Mouse (Mus musculus): ENCODE results near the gene Magi3. TPM values are rescaled to one million over a fixed set of nuclear protein-coding genes. Genes with fewer than 3 reads are reported as not detected.

Magi3 gene
- polyA plus RNA-seq, 1 experiment from 2014 or later = 1.5 TPM

DNA sequence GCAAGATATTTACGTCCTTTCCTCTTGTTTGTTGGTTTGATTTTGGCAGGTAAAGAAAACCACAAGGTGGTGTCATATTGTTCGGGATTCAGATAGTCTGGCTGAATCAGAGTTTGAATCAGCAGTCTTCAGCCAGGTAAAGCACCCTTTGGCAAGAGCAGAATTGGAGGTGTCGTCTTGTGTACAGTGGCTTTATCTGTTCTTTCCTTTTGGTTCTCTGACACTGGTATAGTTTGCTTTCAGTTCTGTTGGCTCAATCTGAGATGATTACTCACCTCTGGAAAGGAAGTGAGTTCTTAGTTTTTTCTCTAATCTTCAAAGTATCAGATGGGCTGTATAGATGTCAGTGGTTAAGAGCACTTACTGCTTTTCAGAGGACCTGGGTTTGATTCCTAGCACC is 228.9 kb downstream of the Magi3 start:
- Histone ChIP-seq H3K27ac (ENCODE audit: low read length) (no peak overlapping the region), H3K4me2 (ENCODE audit: low read depth, low read length) (no peak overlapping the region), H3K9ac (ENCODE audit: low read depth, low read length) (no peak overlapping the region), H3K4me3 (ENCODE audit: low read depth, low read length) (no peak overlapping the region), H3K9me3 (replicated peaks; ENCODE audit: control insufficient read depth, low read length) (no peaks in the 10 kb centered on the region), H3K27me3 (ENCODE audit: control insufficient read depth, insufficient read depth, low read depth, low read length) (no peaks in the 10 kb centered on the region), H3K36me3 (ENCODE audit: control insufficient read depth, insufficient read depth) (no peaks in the 10 kb centered on the region), H3K4me1 (ENCODE audit: control insufficient read depth, low read depth, low read length) (no peaks in the 10 kb centered on the region)
- no peak for ATAC-seq (ENCODE audit: low read depth)
- 77% methylated on average over 3 of the region's 3 CpGs for WGBS (ENCODE audit: insufficient replicate concordance)

DNA sequence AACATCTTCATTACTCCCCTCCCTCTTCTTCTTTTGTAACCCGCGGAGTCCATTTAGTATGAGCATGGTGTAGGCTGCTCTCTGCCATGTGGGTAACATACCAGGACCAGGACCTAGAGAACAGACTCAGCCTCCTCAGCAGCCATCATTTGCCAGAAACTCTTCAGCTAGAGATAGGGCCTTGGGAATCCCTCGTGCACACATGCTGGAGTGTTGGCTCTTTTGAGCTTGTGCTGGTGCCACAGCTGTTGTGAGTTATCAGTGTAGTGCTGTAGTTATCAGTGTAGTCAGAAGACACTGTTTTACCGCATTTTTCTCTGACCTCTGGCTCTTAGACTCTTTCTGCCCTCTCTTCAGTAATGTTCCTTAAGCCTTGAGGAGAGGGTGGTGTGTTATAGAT is 230.8 kb downstream of the Magi3 start:
- no peaks in the 10 kb centered on the region for H3K27me3 ChIP-seq (ENCODE audit: control insufficient read depth, insufficient read depth, low read depth, low read length)
- H3K4me1 ChIP-seq (ENCODE audit: control insufficient read depth, low read depth, low read length) = no peaks in the 10 kb centered on the region
- no peaks in the 10 kb centered on the region for H3K36me3 ChIP-seq (ENCODE audit: control insufficient read depth, insufficient read depth)
- no peak overlapping the region for H3K4me3 ChIP-seq (ENCODE audit: low read depth, low read length)
- H3K27ac ChIP-seq (ENCODE audit: low read length) = no peak overlapping the region
- H3K9ac ChIP-seq (ENCODE audit: low read depth, low read length) = no peak overlapping the region
- 58% methylated on average over 4 of the region's 4 CpGs for WGBS (ENCODE audit: insufficient replicate concordance)
- no peak for ATAC-seq (ENCODE audit: low read depth)
- no peak overlapping the region for H3K4me2 ChIP-seq (ENCODE audit: low read depth, low read length)
- H3K9me3 ChIP-seq (replicated peaks; ENCODE audit: control insufficient read depth, low read length) = no peaks in the 10 kb centered on the region

DNA sequence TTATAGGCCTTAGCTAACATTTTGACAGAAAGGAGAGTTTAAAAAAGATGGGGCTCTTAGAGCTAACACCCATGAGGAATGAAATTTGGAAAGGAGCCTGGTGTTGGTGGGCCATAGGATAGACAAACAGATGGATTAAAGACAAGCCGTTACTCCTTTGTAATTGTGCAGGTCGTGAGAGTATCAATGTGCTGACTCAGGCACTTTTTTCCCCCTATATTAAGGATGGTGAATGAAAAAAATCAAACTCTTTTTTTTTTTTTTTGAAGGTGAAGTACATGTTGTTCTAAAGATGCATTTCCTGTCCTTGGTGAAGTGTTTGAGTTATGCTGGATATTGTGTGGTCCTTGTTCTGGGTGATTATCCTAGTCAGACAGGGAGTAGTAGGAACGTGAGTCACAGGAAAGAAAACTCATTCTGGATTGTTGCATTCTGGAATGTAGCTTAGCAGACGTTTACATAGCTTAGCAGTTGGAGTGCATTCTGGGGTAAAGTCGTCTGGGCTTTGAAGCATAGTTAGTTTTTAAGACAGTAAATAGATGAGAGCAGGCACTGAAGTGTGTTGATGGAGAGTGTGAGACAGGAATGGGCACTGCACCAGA is 232.2 kb downstream of the Magi3 start:
- Histone ChIP-seq H3K4me3 (ENCODE audit: low read depth, low read length) (no peak overlapping the region), H3K9ac (ENCODE audit: low read depth, low read length) (no peak overlapping the region), H3K9me3 (replicated peaks; ENCODE audit: control insufficient read depth, low read length) (no peaks in the 10 kb centered on the region), H3K36me3 (ENCODE audit: control insufficient read depth, insufficient read depth) (no peaks in the 10 kb centered on the region), H3K27me3 (ENCODE audit: control insufficient read depth, insufficient read depth, low read depth, low read length) (no peaks in the 10 kb centered on the region), H3K4me2 (ENCODE audit: low read depth, low read length) (no peak overlapping the region), H3K4me1 (ENCODE audit: control insufficient read depth, low read depth, low read length) (no peaks in the 10 kb centered on the region), H3K27ac (ENCODE audit: low read length) (no peak overlapping the region)
- no peak for ATAC-seq (ENCODE audit: low read depth)
- 62% methylated on average over 5 of the region's 5 CpGs for WGBS (ENCODE audit: insufficient replicate concordance)

DNA sequence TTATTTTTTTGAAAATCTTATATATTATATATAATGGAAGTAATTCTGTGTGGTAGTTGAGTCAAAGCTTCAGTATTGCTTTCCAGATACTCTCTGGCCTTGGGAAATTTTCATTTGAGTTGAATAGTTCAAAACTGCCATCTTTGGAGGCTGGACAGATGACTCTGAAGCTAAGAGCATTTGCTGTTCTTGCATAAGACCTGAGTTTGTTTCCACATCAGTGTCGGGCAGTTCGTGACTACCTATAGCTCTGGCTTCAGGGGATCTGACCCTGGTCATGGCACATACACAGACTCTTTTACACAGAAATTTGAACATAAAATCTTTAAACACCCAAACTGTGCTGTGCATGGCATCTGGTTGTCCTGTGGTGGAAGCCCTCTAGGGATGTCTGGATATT is 235.0 kb downstream of the Magi3 start:
- Histone ChIP-seq H3K4me3 (ENCODE audit: low read depth, low read length) (no peak overlapping the region), H3K4me2 (ENCODE audit: low read depth, low read length) (no peak overlapping the region), H3K9ac (ENCODE audit: low read depth, low read length) (no peak overlapping the region), H3K27me3 (ENCODE audit: control insufficient read depth, insufficient read depth, low read depth, low read length) (no peaks in the 10 kb centered on the region), H3K4me1 (ENCODE audit: control insufficient read depth, low read depth, low read length) (no peaks in the 10 kb centered on the region), H3K27ac (ENCODE audit: low read length) (no peak overlapping the region), H3K36me3 (ENCODE audit: control insufficient read depth, insufficient read depth) (no peaks in the 10 kb centered on the region), H3K9me3 (replicated peaks; ENCODE audit: control insufficient read depth, low read length) (no peaks in the 10 kb centered on the region)
- ATAC-seq (ENCODE audit: low read depth) = no peak
- 71% methylated on average over 2 of the region's 2 CpGs for WGBS (ENCODE audit: insufficient replicate concordance)

DNA sequence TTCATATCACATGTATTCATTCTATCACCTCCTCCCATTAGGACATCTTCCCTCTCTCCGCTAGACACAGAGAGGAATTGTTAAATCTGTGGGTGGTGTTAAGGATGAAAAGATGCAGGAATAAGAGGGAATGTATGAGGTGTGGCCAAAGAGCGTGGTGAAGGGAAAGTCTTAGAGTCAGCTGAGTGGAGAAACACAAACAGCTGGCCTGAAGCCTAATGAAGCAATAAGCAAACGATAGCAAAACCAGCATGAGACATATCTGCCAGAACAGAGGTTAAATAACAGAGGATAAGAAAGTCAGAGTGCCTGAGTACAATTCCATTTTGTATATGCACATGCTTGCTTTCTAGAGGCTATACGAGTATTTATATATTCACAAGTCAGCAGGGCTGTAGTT is 235.6 kb downstream of the Magi3 start:
- Histone ChIP-seq H3K4me3 (ENCODE audit: low read depth, low read length) (no peak overlapping the region), H3K4me1 (ENCODE audit: control insufficient read depth, low read depth, low read length) (no peaks in the 10 kb centered on the region), H3K27me3 (ENCODE audit: control insufficient read depth, insufficient read depth, low read depth, low read length) (no peaks in the 10 kb centered on the region), H3K36me3 (ENCODE audit: control insufficient read depth, insufficient read depth) (no peaks in the 10 kb centered on the region), H3K4me2 (ENCODE audit: low read depth, low read length) (no peak overlapping the region), H3K9ac (ENCODE audit: low read depth, low read length) (no peak overlapping the region), H3K9me3 (replicated peaks; ENCODE audit: control insufficient read depth, low read length) (no peaks in the 10 kb centered on the region), H3K27ac (ENCODE audit: low read length) (no peak overlapping the region)
- 73% methylated on average over 4 of the region's 4 CpGs for WGBS (ENCODE audit: insufficient replicate concordance)
- ATAC-seq (ENCODE audit: low read depth) = no peak

DNA sequence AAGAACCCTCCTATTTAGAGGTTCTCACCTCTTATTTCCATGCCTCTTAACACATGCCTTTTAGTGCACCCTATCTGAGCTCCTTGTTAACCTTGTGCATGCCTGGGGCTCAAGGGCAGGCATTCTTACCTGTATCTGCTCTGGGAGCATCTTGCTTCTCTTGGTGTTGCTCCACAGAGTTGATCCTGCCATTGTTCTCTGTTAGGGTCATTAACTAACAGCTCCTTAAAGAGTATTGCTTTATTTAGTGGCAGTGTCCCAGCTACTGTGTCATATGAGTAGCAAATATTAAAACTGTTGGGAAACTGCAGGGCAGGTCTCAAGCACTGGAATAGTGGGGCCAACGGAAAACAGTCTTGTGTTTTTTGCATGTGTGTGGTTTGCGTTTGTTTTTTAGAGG is 249.0 kb downstream of the Magi3 start:
- Histone ChIP-seq H3K4me2 (ENCODE audit: low read depth, low read length) (no peak overlapping the region), H3K9ac (ENCODE audit: low read depth, low read length) (no peak overlapping the region), H3K27me3 (ENCODE audit: control insufficient read depth, insufficient read depth, low read depth, low read length) (no peaks in the 10 kb centered on the region), H3K27ac (ENCODE audit: low read length) (no peak overlapping the region), H3K4me3 (ENCODE audit: low read depth, low read length) (no peak overlapping the region), H3K4me1 (ENCODE audit: control insufficient read depth, low read depth, low read length) (peaks cover 13% of the 10 kb centered on the region), H3K36me3 (ENCODE audit: control insufficient read depth, insufficient read depth) (no peaks in the 10 kb centered on the region), H3K9me3 (replicated peaks; ENCODE audit: control insufficient read depth, low read length) (no peaks in the 10 kb centered on the region)
- ATAC-seq (ENCODE audit: low read depth) = no peak
- WGBS (ENCODE audit: insufficient replicate concordance) = 88% methylated on average over 2 of the region's 2 CpGs

DNA sequence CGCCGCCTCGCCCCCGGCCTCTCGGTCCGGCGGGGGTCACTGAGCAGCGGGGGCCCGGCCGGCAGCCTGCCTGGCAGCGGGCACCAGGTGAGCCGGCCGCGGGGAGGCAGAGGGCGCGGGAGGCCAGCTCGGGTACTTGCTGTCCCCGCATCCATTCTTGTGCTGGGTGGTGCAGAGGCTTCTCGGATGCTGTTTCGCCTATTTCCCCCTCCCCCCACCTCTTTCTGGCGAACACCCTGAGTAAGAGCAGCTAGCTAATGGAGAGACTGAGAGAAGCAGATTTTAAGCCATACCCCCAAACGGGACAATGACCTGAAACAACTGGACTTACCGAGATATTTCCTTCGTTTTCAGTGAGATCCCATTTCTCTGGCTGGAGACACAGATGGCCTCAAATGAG is 251.5 kb downstream of the Magi3 start:
- H3K36me3 ChIP-seq (ENCODE audit: control insufficient read depth, insufficient read depth) = no peaks in the 10 kb centered on the region
- H3K4me1 ChIP-seq (ENCODE audit: control insufficient read depth, low read depth, low read length) = peaks cover 13% of the 10 kb centered on the region
- H3K27ac ChIP-seq (ENCODE audit: low read length) = peak overlapping the region; percentile 83
- peak overlapping the region; percentile 89 for H3K4me3 ChIP-seq (ENCODE audit: low read depth, low read length)
- H3K27me3 ChIP-seq (ENCODE audit: control insufficient read depth, insufficient read depth, low read depth, low read length) = no peaks in the 10 kb centered on the region
- peak overlapping the region; percentile 81 for H3K4me2 ChIP-seq (ENCODE audit: low read depth, low read length)
- H3K9me3 ChIP-seq (replicated peaks; ENCODE audit: control insufficient read depth, low read length) = no peaks in the 10 kb centered on the region
- H3K9ac ChIP-seq (ENCODE audit: low read depth, low read length) = peak overlapping the region; percentile 81
- no peak for ATAC-seq (ENCODE audit: low read depth)
- under 1% methylated on average over 22 of the region's 24 CpGs for WGBS (ENCODE audit: insufficient replicate concordance)

DNA sequence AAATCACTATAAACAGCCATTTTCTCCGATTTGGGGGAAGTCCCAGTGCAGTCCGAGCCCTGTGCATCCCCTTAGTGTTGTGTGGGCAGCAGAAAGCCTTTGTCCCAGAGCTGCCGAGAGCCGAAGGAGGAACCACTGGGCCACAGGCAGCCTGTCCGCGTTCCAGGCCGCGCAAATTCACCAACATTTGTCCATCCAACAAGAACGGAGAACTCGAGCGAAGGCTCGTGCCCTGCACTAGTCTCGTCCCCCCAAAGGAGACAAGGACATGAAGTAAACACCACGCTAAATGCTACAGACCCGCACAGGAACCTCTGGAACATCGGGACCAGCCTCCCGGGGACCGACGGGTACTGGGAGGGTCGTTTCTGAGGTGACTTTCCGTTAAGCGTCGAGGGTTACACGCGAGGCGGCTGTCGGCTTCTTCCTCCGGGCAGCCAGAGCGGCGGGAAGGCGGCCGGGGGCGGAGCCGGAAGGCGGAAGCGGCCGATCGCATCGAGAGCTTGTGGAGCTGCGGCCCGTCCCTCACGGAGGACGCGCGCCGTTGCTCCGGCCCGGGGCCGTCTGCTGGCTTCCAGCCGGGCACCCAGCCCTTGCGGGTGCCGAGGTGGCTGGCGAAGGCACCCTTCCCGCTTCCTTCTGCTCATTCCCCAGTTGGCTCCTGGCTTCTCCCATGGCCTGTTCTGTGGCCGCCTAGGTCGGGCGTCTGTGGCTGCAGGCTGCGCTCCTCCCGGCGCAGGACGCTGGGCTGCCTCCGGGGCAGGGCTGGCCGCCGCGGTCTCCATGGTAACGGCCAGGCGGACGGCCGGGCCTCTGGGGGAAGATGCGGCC is 252.1 kb downstream of the Magi3 start, which contains the start of gene Phtf1:
Gene Phtf1 (plus strand): TSS at position 250 of the 831 bp plus-strand sequence.
- WGBS (ENCODE audit: insufficient replicate concordance) = under 1% methylated on average over 68 of the region's 70 CpGs

DNA sequence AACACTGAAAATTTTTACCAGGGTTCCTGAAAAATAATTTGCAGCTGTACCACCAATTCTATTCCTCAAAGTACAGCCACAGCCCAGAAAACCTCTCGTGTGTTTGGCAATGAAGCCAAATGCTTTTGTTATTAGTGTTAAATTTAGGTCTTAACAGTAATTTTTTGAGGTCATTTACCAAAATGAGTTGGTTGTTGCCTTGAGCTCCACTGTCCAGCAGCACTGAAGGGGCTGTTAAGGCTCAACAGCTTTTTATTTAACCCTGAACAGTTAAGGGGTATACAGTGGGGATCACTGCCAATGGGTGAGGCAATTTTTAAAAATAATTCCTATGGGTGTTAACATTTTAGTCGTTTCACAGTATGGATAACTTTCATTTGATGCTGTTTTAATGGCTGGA is 252.9 kb downstream of the Magi3 start:
- ATAC-seq (ENCODE audit: low read depth) = no peak
- H3K27me3 ChIP-seq (ENCODE audit: control insufficient read depth, insufficient read depth, low read depth, low read length) = no peaks in the 10 kb centered on the region
- H3K4me3 ChIP-seq (ENCODE audit: low read depth, low read length) = peak overlapping the region; percentile 89
- H3K9ac ChIP-seq (ENCODE audit: low read depth, low read length) = peak overlapping the region; percentile 81
- H3K4me1 ChIP-seq (ENCODE audit: control insufficient read depth, low read depth, low read length) = peaks cover 13% of the 10 kb centered on the region
- H3K27ac ChIP-seq (ENCODE audit: low read length) = no peak overlapping the region; the same call in 1 of the 2 replicates
- no peaks in the 10 kb centered on the region for H3K9me3 ChIP-seq (replicated peaks; ENCODE audit: control insufficient read depth, low read length)
- WGBS (ENCODE audit: insufficient replicate concordance) = 22% methylated on average over 2 of the region's 2 CpGs
- H3K4me2 ChIP-seq (ENCODE audit: low read depth, low read length) = peak overlapping the region; percentile 81
- peaks cover 2% of the 10 kb centered on the region; the same call in 1 of the 2 replicates for H3K36me3 ChIP-seq (ENCODE audit: control insufficient read depth, insufficient read depth)

More for the DNA sequence above, 252.1 kb downstream of the Magi3 start, which contains the start of gene Phtf1:
- Histone ChIP-seq H3K9me3 (replicated peaks; ENCODE audit: control insufficient read depth, low read length) (no peaks in the 10 kb centered on the region), H3K4me1 (ENCODE audit: control insufficient read depth, low read depth, low read length) (peaks cover 13% of the 10 kb centered on the region), H3K4me3 (ENCODE audit: low read depth, low read length) (peak within 1 kb of the TSS; percentile 89), H3K9ac (ENCODE audit: low read depth, low read length) (peak within 1 kb of the TSS; percentile 81), H3K27me3 (ENCODE audit: control insufficient read depth, insufficient read depth, low read depth, low read length) (no peaks in the 10 kb centered on the region), H3K36me3 (ENCODE audit: control insufficient read depth, insufficient read depth) (no peaks in the 10 kb centered on the region), H3K27ac (ENCODE audit: low read length) (peak within 1 kb of the TSS; percentile 83), H3K4me2 (ENCODE audit: low read depth, low read length) (peak within 1 kb of the TSS; percentile 81)
- ATAC-seq (ENCODE audit: low read depth) = peak; percentile 95
